ENCODE assay signal across 1 mouse cellular context in the genomic region with DNA sequence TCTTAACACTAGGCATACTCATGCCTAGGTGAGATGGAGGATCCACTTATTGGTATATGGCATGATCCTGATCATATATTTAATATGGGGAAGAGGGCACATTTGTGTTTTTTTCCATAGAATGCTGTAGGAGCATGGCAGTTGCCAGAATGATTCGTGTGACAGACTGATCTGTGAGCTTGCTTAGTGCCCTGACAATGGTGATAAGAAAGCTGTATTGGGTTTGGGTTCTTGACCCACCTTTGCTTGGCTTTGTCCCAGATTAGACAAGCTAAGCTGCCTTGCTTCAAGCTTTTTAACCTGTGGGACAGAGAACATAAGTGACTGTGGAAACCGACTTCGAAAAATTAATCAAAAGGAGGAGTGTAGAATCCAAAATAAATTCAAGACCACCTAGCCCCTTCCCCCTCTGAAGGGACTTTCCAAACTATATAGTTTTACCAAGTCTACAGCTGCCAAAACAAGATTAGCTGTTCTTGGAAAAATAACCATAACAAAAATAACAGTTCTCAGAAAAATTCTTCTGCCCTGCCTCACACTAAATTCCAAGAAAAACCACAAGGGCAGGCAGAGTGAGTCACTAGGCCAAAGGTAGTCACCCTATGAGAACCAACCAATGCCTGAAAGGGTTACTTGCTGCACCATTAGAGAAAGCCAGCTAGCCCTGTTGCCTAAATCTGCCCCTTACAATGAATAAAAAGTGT.
TF ChIP-seq lines count a peak whose summit lies in the region.

No protein-coding gene starts in this region.

TF ChIP-seq in MEL, 35 proteins besides CTCF, POLR2A, EP300 and RAD21 (continued from another document):
- TF ChIP-seq BHLHE40 (IDR thresholded peaks at IDR 0.05; ENCODE audit: borderline replicate concordance, low read depth, low read length) (no peak), ZNF384 (IDR thresholded peaks at IDR 0.05; ENCODE audit: low read depth, low read length) (no peak), UBTF (IDR thresholded peaks at IDR 0.05; ENCODE audit: borderline replicate concordance, insufficient read depth, low read depth, low read length) (no peak), MEF2A (IDR thresholded peaks at IDR 0.05; ENCODE audit: extremely low read depth, insufficient replicate concordance, low read depth, low read length, poor library complexity, severe bottlenecking) (no peak), RCOR1 (IDR thresholded peaks at IDR 0.05; ENCODE audit: low read depth, low read length) (no peak), USF1 (IDR thresholded peaks at IDR 0.05; ENCODE audit: low read depth, low read length) (no peak), SIN3A (IDR thresholded peaks at IDR 0.05; ENCODE audit: low read length) (no peak), HCFC1 (IDR thresholded peaks at IDR 0.05; ENCODE audit: low read depth, low read length) (no peak), KAT2A (conservative IDR thresholded peaks at IDR 0.05; ENCODE audit: low read depth, low read length) (no peak), MYC (IDR thresholded peaks at IDR 0.05; ENCODE audit: low read depth, low read length) (no peak), ZC3H11A (IDR thresholded peaks at IDR 0.05; ENCODE audit: low read depth, low read length) (no peak), GATA1 (IDR thresholded peaks at IDR 0.05; ENCODE audit: low read depth, low read length) (0 out of 2 replicates have a peak, but pooled peaks have one; percentile 8), MAZ (IDR thresholded peaks at IDR 0.05; ENCODE audit: low read depth, low read length) (no peak), NRF1 (IDR thresholded peaks at IDR 0.05; ENCODE audit: insufficient read depth, low read depth, low read length, poor library complexity, severe bottlenecking) (no peak)
